Mouse (Mus musculus): Measurements from ENCODE around the gene Ap3s2. TPM values are rescaled to one million over a fixed set of nuclear protein-coding genes. Genes with fewer than 3 reads are reported as not detected.

The Ap3s2 gene
- total RNA-seq, 2 experiments from 2014 or later: 23.4 to 26.2 TPM

DNA sequence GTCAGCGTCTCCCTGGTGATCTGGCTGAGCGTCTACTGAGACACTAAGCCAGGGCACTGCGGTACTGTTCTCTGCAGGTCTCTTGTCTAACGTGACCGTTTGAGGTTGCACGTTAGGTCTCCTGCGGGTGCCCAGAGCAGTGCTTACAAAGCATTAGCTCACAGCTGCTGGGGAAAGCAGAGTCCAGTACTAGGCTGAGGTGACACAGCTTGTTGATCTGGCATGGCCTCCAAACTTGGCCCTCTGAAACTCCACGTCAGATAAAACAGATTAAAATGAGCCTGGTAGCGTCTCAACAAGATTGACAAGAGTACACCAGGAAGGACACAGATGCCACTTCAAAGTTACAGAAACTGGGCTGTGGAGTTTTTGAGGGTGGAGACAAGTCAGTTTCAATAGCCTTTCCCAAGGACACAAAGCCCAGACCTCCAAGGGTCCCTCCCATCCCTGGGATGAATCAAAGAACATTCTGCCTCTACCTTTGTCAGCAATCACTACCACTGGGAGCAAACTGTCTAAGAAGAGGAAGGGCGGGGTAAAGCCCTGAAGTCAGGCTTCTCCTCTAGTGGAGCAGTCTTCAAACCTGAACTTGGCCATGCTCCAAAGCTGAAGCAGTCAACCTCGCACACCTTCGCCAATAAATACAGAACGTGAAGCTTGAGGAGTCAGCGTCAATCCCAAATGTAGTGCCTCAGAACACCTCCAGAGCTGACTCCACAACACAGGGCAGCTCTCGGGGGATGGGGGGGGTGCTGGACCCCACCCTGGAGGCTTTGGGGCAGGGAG lies 29.8 kb downstream of the Ap3s2 start:
- DNase-seq: peak; percentile 19

DNA sequence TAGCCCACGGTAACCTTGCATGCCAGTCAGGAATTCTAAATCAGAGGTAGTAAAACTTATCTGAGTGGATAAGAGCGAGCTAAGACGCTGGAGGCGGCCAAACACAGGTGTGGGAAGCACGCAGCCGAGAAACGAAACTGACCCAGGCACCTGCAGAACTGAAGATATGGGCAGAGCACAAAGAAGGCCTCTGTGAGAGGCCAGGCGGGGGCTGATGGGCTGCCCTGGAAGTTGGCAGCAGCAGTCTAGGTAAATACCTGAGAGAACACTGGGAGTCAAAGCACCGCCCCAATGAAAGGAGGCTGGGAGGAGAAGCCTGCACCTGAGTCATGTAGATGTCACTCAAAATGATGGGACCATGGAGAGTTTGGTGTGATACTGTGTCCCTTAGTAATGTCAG lies 31.8 kb downstream of the Ap3s2 start:
- DNase-seq: no peak

GRCm38 (mm10) chr7:79883613-79884334 lies 36.7 kb downstream of the Ap3s2 start:
- no peak for DNase-seq

DNA sequence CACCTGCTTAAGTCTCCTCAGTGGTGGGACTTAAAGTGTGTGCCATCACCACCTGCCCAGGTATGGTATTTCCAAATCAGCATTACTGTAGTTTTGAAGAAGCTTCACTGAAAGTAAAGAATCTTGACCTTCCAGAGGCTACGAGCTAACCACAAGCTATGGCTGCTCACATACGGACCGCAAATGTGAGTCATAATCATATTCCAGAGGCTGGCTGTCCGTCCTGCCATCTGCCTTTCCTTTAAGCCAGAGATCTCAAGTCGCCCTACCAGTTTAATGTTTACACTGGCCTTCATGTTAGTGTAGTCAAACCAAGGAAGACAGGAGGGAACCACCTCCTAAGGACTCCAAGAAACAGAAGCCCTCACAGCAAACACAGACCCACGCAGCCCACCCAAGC lies 38.5 kb downstream of the Ap3s2 start:
- DNase-seq: no peak

- DNase-seq: peak; percentile 35
These were observed 39.5 kb downstream of the Ap3s2 start for GRCm38 (mm10) chr7:79880998-79881397.

GRCm38 (mm10) chr7:79880033-79880432 lies 40.4 kb downstream of the Ap3s2 start:
- no peak for DNase-seq

DNA sequence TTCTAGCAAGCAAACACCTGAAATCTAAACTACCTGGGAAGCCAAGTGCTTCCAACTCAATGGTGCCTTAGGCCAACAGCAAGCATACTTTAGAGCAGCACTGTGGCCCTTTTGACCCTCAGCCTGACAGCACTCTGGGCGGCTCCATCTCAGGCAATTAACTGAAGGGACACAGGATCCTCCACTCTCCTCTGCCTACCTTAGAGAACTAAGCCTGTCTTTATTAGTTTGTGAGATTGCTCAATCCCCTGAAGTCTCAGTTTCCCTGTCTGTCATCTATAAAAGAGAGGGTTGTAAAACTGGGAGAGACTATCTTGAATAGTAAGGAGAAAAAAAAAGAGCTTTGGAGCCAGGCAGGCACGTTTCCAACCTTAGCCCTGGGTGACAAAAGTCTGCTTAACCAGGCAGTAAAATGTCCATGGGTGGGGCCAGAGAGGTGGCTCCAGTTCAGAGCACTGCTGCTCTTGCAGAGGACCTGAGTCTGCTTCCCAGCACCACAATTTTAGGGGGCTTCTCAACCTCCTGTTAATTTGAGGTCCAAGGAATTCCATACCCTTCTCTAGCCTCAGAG lies 41.9 kb downstream of the Ap3s2 start:
- no peak for DNase-seq

GRCm38 (mm10) chr7:79873407-79873806 lies 47.0 kb downstream of the Ap3s2 start:
- no peak for DNase-seq

DNA sequence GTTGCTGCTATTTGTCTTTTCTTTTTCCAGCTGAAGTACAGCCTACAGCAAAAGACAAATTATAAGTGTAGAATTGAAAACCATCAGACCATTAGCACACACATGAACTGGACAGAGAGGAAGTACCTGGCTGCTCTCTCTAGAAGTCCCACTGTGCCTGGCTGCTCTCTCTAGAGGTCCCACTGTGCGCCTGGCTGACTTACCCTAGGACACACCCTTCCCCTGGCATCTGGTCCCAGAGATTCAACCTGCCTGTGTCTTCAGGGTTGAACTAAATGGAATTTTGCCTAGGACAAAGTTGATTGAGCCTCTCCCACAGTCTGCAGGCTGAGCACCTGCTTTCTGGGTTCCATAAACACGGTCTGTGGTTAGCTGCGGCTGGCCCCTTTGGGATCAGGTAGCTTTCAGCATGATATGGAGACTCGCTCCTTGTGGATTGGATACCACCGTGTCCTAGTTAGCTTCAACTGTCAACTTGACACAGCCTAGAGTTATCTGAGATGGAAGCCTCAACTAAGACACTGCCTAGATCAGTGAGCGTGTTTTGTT lies 48.6 kb downstream of the Ap3s2 start:
- no peak for DNase-seq

GRCm38 (mm10) chr7:79869072-79869719 lies 51.3 kb downstream of the Ap3s2 start:
- no peak for DNase-seq

- DNase-seq: no peak
These were observed 52.0 kb downstream of the Ap3s2 start for GRCm38 (mm10) chr7:79868475-79868874.

DNA sequence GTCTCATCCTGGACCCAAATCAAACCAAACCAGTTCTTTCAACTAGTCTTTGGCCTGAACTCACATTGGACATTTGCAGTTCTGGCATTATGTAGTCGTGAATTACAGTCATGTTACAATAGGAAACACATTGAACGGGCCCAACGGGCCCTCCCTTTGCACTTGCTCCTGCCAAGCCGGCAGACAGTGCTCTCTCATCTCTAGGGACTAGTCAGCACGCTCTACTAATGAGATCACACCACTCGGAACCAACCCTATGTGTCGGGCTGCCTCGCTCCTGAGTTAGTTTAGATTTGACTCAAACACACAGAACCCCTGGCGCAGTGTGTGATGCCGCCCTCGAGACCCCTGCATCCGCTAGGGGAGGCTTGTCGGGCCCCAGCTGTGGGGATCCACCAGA lies 52.6 kb downstream of the Ap3s2 start:
- peak; percentile 39 for DNase-seq

DNA sequence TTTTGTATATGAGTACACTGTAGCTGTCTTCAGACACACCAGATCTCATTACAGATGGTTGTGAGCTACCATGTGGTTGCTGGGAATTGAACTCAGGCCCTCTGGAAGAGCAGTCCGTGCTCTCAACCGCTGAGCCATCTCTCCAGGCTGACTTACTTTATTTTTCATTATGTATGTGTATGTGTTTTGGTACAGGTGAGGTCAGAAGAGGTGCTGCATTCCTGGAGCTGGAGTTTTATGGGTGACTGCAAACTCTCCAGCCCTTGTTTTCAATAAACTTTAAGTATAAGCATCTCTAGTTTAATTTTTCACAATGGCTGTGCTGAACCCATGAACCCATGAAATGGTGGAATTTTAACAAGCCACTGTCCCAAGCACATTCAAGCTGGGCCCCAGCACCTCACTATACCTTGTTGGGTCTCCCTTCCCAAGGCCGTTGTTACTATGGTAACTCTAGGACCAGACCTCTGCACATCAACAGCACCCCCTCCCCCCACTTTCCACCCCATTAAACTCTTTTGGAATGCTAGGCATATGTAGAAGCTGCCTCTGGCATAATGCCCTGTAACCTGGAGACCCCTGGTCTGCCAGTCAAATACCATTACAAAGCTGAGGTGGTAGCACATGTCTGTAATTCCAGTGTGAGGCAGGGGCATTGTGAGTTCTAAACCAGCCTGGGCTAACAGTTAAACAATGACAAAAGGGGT lies 54.0 kb downstream of the Ap3s2 start:
- DNase-seq: no peak

GRCm38 (mm10) chr7:79861794-79862193 lies 58.7 kb downstream of the Ap3s2 start:
- DNase-seq: no peak

- no peak for DNase-seq
These were observed 59.6 kb downstream of the Ap3s2 start, which contains the start of gene Anpep for GRCm38 (mm10) chr7:79860811-79861210. Anpep (minus strand) TSS chr7:79861059.

DNA sequence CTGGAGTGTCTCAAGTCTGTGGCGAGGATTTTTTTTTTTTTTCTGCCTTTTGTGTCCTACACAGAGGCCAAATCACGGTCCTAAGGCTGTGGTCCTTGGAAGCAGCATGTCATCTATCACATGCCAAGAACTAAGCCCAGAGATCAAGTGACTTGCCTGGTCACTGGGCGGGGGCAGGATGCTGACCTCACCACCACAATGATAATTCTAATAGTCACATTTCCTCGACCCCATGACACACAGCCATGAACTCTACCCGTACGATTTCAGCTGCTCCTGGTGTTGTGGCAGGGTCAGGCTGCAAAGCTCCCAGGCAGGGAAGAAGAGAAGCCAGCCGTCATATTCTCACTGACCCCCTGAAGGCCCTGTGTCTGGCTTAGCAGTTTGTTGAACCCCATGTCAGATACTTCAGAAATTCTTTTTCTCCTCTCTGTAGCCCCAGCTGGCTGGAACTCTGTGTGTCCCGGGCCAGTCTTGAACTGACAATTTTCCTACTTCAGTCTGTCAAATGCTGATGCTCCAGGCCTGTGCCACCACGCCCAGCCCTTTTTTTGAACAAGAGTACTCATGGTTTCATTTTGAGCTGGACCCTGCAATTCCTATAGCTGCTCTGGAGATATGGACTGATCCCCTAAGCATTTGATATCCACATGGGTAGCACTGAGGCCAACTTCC lies 61.4 kb downstream of the Ap3s2 start:
- DNase-seq: no peak

- DNase-seq: no peak
These were observed 62.1 kb downstream of the Ap3s2 start for GRCm38 (mm10) chr7:79858202-79858934.

DNA sequence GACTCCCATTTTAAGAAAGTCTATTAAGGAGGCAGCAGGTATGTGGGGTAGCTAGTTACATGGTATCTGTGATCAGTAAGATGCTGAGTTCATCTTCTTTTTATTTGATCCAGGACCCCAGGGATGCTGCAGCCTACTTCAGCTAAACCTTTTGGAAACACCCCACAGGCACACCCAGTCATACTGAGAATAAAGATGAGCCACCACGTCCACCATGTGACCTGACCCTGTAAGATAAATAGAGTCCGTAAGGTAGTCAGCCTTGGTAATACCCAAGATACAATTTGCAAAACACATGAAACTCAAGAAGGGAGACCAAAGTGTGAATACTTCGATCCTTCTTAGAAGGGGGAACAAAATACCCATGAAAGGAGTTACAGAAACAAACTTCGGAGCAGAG lies 64.1 kb downstream of the Ap3s2 start:
- no peak for DNase-seq

DNA sequence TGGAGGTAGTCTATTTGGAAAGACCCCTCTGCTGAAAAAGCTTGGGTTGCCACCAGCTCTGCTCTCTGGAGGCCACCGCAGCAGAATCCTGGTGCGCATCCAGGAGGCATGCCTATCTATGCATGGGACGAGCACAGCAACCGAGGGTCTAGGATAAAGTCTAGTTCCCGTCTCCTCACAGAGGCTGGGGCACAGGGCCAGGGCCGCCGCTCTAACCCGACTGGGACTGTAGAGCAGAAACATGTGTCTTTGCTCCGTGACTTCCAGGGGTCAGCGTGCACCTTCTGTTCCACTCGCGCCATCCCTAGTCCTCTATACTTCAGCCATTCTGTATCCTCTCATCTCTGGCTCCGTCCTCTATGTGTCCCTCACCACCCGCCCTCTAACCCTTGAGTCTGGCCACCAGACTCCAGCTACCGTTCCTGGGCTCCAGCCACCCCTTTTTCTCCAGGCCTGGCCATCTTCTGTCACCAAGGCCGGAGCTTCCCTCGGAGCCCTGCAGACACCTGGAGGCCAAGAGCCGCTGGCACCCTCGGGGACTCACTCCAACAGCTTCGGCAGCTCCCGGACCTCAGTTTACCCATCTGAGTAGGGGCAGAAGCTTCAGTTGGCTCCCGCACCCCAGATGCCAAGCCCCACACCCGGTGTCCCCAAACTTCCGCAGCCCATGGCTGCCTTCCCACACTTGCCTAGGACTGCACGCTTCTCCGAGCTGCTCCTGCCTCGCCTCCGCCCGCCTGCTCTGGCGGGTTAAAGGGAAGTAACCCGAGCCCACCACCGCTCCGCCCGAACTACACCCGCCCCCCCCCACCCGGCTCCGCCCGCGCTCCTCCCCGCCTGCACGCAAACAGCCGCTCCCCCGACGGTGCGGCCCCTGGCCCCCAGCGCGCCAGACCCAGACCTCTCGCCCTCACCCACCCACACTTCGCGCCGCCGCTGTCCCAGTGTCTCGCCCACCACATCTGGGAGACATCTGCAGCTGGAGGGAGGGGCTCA lies 72.7 kb downstream of the Ap3s2 start:
- DNase-seq: peak; percentile 47

All from adrenal gland, postnatal 10 days (tissue).